Mouse (Mus musculus) heart, postnatal 0 days (tissue): ENCODE measurements at regions not wholly inside any gene's neighbourhood (a gene's known extent, or its start where the extent isn't known, plus 50 kb on each side); places are given as distances from the start of the nearest gene placed in this dataset.

ENCODE experiments used
- CTCF ChIP-seq: IDR thresholded peaks from 2 replicates; pipeline ENCODE4 v1.5.1; 2016; ENCODE audit warnings: antibody characterized with exemption, control low read depth, low read depth
- EP300 ChIP-seq: IDR thresholded peaks from 2 replicates; pipeline ENCODE4 v1.6.1; 2016; ENCODE audit warnings: antibody characterized with exemption, low read depth

DNA sequence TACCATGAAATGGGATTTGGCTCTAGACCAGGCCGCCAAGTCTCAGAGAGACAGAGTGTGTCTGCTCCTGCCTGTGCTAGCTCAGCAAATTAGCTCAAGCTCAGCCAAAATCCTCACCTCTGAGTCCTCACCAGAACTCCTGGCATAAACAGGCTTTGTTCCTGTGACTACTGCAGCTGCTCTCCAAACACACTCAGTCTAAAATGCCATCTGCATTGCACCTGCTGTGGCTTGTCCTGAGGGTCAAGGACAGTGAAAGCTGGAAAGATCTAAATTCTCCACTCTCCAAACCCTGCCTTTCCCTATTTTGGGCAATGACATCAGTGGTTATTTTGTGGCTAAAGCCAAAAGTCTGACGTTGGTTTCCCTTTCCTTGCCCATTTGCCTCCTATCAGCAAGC, 570.9 kb upstream of the Gm21961 start:
- no peak for TF ChIP-seq CTCF
- TF ChIP-seq EP300 = no peak
